Mouse (Mus musculus) spleen, adult 18-20 months (tissue): ENCODE data around the gene Hao2.
A peak's percentile ranks its signal among the peaks of the same experiment; 100 is the strongest.

Source experiments
- DNase-seq, 2 experiments: peaks; one replicate each; pipeline ENCODE4 v3.0.0; 2022; ENCODE audit warnings: mixed read lengths in 2 of 2

The Hao2 gene

DNA sequence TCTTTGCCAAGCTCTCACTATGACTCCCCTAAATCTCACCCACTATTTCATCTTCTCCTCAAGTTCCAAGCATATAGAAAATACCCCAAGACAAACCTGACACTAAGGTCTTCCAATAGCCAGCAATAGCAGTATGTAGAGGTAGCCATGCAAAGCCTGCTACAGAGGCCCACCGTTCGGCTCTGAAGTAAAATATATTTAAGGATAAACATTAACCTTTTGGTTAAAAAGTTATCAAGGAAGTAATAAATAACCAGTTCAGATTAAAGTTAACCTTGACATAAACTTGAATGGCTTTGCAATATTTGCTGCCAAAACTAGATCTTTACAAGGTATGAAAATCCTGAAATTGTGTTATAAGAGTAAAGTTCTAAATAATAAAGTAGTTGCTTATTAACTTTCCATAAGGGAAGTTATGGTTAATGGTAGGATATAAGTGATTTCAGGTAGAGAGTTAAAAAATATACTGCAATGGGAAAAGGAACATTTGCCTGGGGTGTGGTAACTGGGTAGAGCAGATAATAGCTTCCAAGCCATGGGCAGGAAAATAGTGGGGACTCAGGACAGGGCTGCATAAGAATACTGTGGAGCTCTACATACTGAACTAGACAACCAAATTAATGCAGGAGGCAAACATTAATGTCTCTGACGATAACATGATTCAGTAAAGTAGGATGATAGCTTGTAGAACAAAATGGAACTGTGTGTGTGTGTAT is at the start of gene Hao2:
Gene Hao2, minus strand, starts transcription at position 183 of the 716 bp plus-strand sequence.
- DNase-seq: no peak

DNA sequence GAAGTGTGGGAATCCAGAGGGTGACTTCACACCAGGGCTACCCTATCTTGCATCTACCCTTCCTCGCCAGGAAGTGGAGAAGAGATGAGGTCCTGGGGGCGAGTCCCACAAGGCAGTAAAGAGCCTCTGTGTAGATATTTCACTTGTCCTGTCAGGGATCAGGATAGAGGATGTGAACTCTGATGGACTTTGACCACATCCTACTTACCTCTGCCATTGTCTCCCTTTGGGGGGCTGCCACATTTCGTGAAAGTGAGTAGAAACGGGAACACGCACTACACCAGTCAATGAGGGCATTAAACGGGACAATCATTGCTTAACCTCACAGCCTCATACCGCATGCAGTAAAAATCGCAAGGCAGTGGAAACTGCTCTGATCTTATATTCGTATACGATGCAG is 48.6 kb upstream of the Hao2 start:
- no peak for DNase-seq

DNA sequence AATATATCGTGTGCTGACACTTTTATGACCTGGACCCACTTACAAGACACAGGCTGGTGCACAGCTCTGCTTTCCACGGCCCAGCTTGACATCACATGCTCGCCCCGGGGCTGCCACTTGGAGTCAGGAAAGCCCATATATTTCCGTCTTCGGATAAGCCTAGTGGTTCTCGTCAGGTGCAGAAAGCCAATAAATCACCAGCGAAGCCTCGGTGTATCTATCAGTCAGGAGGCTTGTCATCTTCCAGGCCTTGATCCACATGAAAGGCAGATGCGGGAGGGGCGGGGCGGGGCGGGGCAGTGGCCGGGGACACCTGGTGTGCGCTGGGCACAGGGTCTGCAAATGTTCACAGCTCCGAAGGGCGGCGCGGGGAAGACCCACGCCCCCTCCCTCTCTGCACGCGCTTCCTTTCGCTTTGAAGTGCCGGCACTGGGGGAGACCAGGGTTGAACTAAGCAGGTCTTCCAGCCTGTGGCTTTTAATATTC is 48.1 kb upstream of the Hao2 start:
- DNase-seq: no peak

DNA sequence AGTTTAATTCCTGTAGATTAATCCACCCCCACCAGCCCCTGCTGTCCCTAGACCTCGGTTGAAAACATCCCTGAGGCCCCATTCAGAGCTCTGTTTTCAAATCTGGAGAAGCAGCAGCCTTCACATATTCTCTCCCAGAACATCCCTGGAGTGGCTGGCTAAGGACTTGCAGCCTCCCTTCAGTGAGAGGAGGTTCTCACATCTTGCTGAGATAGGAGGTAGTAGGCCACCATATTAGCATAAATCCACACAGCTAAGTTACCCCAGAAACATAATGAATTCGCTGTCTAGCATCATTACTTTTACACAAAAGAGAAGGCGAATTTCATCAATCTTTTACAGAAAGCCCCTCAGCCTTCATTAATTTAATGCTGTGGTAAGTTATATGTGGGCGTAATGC is 47.2 kb upstream of the Hao2 start:
- DNase-seq: no peak

DNA sequence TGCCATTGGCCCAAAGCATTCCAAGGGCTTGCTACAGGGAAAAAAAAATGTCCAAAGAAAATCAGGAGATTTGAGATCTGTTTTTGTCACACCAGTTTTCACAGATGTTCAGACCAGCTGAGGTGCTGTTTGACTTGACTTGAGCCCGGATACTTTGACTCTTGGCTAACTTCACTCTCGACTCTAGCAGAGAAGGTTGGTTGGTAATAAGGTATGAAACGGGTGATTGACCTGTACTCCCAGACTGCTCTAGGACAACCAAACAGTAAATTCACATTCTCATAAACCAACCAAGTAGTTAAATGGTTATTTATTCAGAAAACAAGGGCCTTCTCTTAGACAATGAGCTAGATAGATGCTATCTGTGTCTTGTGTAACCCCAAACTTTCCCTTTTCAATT is 43.4 kb upstream of the Hao2 start:
- DNase-seq: no peak

DNA sequence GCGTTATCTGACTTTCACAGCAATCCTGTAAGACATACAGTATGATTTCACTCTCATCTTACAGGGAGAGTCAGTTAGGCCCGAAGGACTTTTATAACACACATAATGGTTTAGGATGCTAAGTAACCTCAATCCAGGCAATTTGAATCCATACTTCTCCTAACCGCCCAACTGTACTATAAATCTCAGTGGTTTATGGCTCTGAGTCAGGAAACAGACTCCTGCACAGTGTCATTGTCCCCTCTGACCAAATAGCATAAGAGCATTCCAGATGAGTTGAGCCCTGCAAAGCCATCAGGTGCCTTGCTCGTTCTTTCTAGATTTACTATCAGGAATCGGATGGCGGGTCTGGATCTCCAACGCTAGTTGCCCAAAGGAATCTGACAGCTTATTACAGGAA is 41.6 kb upstream of the Hao2 start:
- DNase-seq: no peak

DNA sequence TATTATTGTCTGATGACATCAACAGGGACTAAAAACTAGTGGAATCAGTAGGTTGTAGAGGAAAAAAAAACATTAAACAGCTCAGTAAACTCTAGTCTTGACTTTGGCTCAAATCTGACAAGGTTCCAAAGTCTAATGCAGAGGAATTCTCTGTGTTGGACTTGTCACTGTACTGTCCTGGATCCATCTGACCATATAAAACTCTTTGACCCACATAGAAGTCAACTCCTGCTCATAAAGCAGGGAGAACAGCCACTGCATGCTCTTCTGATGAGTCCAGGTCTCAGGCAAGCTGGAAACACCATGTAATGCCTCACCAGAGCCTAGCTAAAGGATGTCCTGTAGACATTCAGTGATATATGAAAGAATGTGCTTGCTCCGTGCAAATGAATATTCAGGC is 41.0 kb upstream of the Hao2 start:
- DNase-seq: no peak

DNA sequence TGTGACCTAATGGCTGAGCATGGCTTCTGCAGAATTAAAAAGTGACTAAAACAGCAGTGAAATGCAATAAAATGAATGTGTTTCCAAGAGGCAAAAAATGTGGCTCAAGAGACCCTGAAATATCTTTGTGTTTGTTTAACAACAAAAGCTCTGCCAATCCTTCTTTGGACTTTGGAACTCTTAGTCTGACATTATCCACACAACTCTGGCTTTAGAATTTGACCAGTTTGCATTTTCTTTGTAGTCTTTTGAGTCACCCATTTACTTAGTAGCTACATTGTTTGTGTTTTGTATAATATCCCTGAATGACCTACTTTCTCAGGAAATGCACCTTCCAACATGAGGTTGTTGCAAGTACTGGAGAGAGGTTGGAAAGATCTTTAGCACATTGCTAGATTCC is 39.4 kb upstream of the Hao2 start:
- no peak for DNase-seq

DNA sequence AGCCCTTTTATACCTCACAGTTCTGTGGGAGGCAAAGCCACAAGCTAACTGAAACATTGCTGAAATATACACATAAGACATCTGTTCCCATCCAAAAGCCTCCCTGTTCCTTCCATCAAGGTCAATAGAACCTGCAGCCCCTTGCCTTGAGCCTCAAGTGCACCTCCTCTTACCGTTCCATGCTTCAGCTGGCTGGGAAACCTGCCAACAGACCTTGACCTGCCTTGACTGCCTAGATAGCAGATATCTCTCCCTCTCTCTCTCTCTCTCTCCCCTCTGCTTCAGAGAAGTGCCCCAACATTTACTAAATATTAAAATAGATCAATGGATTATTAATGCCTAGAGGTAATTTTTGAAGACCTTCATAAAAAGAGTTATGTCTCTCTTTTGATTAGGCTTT is 38.8 kb upstream of the Hao2 start:
- DNase-seq: no peak

DNA sequence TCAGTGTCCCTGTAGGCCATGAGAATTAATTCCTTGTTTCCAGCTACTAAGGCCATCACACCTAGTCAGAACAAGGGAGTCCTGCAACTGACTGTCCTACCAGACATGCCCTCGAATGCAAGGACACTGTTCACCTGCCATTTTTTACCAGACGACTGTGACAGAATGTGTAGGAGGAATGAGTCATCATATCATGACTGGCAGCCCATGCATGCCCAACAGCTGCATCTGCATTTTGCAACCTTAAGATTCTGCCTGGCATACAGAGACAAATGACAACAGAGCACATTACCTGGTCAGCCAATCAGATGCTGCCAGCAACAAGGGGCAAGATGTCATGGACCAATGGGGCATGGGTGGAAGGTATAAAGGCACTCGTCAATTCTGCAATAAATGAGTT is 27.4 kb upstream of the Hao2 start:
- no peak for DNase-seq

DNA sequence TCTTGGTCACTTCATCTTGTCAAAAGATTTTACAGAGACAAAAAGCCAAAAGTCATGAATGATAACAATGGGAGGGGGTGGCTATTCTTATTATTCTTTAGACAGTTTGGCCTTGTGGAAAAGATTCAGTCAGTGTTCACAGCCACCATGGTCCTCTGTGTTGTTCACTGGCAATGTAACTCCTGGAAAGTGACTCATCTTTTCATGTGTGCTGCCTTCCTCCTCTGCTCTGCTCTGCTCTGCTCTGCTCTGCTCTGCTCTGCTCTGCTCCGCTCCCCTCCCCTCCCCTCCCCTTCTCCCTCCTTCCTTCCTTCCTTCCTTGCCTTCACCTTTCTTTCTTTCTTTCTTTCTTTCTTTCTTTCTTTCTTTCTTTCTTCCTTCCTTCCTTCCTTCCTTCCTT is 24.2 kb upstream of the Hao2 start:
- no peak for DNase-seq

DNA sequence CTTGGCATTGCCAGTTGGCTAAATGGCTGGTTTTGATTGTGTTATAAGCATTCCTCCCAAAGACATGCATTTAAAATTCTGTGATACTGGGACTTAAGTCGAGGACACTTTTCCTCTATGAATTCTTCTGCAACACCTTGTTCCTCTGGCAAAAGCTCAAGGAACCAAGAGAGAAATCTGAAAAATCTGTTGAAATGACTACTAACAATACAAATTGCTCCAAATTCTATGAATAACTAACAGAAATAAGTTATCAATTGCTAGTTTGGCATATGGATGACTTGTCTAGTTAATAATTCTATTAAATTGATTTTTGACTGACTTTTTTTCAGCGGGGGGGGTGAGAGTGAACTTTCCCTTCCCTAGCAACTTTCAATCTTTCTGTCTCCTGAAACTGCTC is 23.8 kb upstream of the Hao2 start:
- DNase-seq: no peak

DNA sequence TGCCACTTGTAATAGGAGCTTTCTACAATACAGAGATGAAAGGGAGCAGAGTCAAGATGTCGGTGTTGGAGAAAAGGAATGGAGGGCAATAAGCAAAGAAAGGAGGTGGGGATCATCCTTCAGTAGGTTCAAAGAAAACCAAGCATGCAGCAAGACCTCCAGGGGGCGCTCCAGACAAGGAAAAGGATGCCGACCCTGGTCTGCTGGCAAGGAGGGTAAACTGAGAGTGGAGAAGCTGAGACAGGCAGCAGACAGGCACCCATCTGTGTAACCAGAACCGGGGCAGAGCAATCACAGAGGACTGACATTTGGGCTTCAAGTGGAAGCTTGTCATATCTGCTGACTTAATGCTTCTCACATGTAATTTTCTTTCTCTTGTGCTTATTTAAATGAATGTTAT is 22.6 kb upstream of the Hao2 start:
- DNase-seq: peak in 1 of 2 experiments; percentile 3

DNA sequence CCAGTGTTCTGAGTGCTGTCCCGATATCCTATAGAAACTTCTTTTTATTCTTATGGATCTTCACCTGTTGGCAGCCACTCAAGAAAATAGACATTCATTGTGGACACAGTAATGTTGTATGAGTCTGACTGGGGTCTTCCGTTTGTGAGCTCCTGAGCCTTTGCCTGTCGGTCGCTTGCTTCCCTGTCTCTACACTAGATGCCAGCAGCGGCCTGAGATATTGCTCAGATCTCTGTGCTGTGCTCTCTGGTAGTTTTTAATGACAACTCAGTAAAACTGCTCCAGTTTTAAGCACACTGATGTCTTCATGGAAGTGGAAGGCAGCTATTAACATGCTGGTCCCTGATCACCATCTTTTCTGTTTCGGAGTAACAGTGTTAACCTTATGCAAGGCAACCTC is 20.6 kb upstream of the Hao2 start:
- no peak for DNase-seq

DNA sequence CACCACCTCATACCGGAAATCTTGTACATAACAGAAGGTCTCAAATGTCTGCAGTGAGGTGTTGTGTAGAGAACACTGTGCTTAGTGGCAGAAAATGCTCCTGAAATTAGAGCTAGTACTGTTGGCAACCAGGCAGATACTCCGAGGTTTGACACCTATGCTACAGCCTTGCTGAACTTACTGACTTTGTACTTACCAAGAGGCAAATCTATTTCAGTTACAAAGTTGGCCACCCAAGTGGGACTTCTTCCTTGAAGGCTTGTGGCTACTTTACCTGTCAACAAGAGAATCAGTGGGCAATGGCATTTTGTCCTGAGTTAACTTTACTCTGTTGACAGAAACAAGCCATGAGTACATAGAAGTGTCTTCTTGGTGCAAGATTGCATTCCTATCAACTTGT is 4.6 kb upstream of the Hao2 start:
- DNase-seq: no peak

DNA sequence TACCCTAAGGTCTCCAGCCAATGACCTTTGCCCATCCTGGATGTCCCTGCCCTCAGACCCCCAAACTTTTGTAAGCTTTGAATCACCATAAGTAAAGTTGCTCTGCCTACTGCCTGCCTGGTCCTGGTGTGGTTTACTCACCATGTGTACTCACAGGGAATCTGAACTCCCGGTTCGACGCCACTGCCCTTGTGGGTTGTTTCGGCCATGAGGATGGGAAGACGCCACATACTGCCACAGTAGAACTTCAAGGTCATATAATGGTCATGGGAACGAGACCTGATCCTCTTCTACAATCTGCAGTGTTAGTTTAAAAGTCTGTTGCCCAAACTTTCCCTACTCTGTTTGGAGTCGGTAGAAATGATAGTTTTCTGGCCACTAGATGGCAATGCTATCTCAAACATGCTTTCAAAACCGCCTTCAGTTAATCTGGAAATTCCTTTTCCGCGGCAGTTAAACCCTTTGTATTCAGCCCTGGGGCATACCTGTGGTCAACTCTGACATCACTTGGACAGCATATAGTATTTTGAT is 2.1 kb upstream of the Hao2 start:
- DNase-seq: no peak

DNA sequence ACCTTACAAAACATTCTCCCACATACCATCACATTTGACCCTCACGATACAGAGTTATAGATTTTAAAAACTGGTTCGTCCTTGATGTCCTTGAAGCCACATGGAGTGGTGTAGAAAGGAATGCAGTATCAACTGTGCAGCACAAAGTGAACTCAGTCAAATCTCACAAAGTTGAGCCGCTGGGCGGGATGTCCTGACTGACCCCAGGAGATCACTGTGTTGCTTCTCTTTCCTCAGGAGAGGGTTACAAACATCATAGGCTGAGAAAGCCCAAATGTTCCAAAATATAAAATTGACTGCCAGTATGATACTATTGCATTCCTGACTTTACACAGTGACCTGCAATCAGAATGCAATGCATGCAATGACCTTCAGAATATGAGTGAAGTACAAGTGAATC is 2.6 kb downstream of the Hao2 start:
- DNase-seq: no peak

DNA sequence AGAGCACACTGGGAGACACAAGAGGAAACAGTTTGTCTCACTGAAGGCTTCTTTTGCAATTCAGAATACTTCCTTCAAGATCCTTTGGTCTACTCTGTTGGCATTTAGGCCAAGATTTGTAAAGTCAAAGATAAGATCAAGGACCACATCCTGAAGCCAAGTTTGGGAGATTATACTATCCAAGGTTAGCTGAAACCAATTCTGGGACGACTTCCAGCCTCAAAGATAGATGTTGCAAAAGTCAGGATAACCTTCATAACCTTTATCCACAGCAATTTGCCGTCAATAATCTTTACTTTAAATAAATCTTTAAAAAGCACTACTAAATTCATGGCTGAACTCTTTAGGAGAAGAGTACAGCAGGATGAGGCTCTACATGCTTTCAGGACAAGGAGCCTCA is 4.8 kb downstream of the Hao2 start:
- DNase-seq: no peak

DNA sequence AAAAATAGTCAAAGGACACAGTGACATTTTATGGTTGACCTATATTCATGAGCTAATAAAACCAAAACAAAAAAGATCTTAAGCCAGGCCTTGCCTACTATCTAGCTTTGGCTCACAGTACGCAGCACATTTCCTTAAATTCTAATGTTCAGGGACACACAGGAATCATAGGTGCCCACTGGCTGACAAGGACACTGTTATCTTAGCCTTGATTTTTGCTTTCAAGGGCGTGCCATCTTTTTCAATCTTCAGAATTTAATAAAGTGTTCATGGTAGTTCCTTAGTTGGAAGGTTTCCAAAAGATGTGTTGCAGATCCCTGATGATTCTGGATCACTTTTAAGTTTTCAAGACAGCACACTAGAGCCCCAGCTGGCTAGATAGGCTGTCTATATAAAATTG is 12.2 kb downstream of the Hao2 start:
- no peak for DNase-seq

DNA sequence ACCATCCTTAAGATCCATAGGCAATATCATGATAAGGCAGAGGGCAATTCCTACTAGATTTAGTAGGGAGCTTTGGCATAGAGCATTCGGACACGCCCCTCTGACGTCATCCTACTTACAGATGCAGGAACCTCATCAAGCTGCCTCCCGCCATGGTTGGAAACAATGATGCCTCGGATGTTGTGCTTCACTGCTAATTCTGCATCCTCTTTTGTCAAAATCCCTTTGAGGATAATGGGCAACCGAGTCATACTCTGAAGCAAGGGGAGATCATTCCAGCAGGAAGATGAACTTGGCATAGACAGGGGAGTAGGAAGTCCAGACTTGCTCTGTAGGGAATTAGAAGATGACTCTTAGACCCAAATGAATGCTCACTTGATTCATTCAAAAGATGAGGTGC is 12.8 kb downstream of the Hao2 start:
- no peak for DNase-seq

DNA sequence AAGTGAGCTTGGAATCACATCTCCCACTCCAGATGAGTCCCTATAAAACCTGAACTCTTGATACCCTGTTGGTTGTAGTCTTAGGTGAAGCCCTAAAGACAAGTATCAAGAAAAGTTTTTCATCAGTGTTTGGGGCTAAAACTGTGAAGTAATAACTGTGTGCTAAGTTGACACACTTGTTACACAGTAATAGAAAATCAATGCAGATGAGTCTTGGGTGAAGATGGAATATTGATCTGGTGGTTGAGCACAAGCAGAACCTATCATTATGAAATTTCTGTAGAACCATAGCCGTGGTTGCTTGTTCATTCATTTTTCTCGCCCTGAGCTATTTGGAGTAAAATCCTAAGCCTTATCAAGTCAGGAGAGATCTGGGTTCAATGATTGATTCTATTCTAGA is 24.8 kb downstream of the Hao2 start:
- DNase-seq: no peak

DNA sequence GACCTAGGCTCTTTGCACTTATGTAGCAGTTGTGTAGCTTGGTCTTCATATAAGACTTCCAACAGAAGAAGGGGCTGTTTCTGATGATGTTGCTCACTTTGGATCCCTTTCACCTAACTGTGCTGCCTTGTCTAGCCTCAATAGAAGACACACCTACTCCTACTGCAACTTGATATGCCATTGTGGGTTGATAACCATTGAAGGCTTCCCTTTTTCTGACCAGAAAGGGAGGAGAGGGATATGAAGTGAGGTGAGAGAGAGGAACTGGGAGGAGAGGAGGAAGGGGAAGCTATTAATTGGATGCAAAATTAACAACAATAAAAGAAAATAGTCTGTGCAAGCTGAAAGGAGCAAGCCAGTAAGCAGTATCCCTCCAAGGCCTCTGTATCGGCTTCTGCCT is 30.2 kb downstream of the Hao2 start:
- no peak for DNase-seq

DNA sequence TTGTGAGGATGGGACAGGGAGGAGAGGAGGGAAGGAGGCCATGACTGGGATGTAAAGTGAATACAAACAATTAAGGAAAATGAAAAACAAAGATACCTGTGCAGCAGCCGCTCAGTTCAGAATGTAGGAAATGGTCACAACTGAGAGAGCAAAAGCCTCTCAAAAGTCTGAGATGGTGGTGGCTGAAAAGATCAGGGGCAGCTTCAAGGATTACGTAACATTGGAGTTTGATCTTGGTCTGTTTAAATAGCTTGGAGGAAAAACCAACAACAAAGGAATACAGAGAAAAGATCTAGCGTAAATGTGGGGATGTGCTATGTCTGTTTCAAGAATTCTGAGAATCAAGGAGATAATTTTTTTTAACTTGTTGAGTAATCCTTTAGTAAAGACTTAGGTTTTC is 33.5 kb downstream of the Hao2 start, which contains the start of gene Hsd3b1:
Gene Hsd3b1, minus strand, starts transcription at position 219 of the 400 bp plus-strand sequence.
- no peak for DNase-seq

DNA sequence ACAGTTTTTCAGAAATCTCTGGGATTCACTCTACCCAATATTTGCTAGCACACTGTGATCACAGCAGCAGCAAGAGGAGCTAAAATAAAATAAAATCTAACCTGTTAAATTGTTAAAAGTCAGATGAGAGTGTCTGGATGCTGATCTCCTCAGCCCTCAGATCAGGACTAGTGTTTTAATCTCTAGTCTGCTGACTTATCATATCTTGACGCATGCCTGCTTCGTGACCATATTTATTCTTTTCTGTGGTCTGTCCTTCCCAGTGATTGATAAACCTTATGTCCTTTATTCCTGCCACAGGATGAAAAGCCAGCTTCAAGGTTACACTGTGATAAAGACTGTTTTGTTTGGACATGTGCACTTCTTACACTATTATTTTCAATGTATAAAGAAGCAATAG is 35.0 kb downstream of the Hao2 start:
- no peak for DNase-seq

DNA sequence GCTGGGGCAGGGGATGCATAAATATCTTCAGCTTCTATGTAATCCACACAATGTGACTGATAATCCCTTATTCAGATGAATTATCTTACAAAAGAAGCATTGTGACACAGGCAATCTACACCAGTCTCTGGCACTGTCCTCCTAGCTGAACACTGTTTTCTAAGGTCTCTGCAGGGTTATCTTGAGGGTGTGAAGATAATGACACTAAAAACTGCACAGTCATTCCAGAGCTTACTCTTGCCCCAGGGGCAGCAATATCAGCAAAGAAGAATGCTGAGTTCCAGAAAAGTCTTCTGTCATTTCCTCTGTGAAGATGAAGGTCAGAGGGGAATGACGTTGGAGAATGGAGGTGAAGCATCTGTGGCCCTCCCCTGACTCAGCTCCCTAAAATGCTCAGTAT is 36.1 kb downstream of the Hao2 start:
- DNase-seq: no peak
